Mouse (Mus musculus): ENCODE data around the gene Fgfbp3.

- TF ChIP-seq CTCF (IDR thresholded peaks at IDR 0.05; ENCODE audit: borderline replicate concordance, insufficient read depth, low read depth, low read length) = no peak
- TF ChIP-seq POLR2A (IDR thresholded peaks at IDR 0.05; ENCODE audit: borderline replicate concordance, insufficient read depth, low read length) = no peak
These were observed 13.2 kb upstream of the Fgfbp3 start for GRCm38 (mm10) chr19:36932613-36933012.

All from cerebellum, adult 2 months (tissue).